Mouse (Mus musculus) midbrain, postnatal 0 days (tissue): ENCODE data around the gene Creb3l2. TPM values are rescaled to one million over a fixed set of nuclear protein-coding genes. Genes with fewer than 3 reads are reported as not detected.

Source experiments
- ATAC-seq: fragments of 200-750 bp; cut with Nextera tagmentation; 2 replicates; pipeline ENCODE4 v1.8.0; 2017; ENCODE audit warnings: moderate number of reproducible peaks, mild to moderate bottlenecking, moderate TSS enrichment, moderate library complexity; ENCODE audit not compliant: low FRiP score
- DNase-seq: peaks from one replicate; pipeline ENCODE4 v3.0.0-alpha.2; 2015; ENCODE audit warnings: low spot score
- H3K27ac ChIP-seq: fragments of 300-500 bp; sonication (generic); 2 replicates; pipeline ENCODE4 v1.5.1; 2014; ENCODE audit warnings: low read depth, mild to moderate bottlenecking, low read length, mixed read lengths
- H3K27me3 ChIP-seq: fragments of 300-500 bp; sonication (generic); 2 replicates; pipeline ENCODE4 v1.6.1; 2014; ENCODE audit warnings: low read length, control low read depth, mixed read lengths; ENCODE audit not compliant: insufficient read depth
- H3K36me3 ChIP-seq: fragments of 300-500 bp; sonication (generic); 2 replicates; pipeline ENCODE4 v1.6.1; 2014; ENCODE audit warnings: low read length, control low read depth, mixed read lengths; ENCODE audit not compliant: insufficient read depth
- H3K4me1 ChIP-seq: fragments of 300-500 bp; sonication (generic); 2 replicates; pipeline ENCODE4 v1.6.1; 2014; ENCODE audit warnings: mild to moderate bottlenecking, control low read depth, antibody characterized with exemption, low read length, mixed read lengths; ENCODE audit not compliant: insufficient read depth
- H3K4me2 ChIP-seq: fragments of 300-500 bp; sonication (generic); 2 replicates; pipeline ENCODE4 v1.6.1; 2014; ENCODE audit warnings: low read depth, mild to moderate bottlenecking, low read length, mixed read lengths; ENCODE audit not compliant: poor library complexity, severe bottlenecking
- H3K4me3 ChIP-seq: fragments of 300-500 bp; sonication (generic); 2 replicates; pipeline ENCODE4 v1.5.1; 2014; ENCODE audit warnings: low read depth, mild to moderate bottlenecking, low read length, moderate library complexity
- H3K9ac ChIP-seq: fragments of 300-500 bp; sonication (generic); replicated peaks from 2 replicates; pipeline ENCODE4 v1.6.1; 2014; ENCODE audit warnings: mild to moderate bottlenecking, low read length, moderate library complexity, mixed read lengths; ENCODE audit not compliant: poor library complexity, severe bottlenecking
- H3K9me3 ChIP-seq: fragments of 300-500 bp; sonication (generic); 2 replicates; pipeline ENCODE4 v1.6.1; 2016; ENCODE audit warnings: low read length, control low read depth
- CTCF ChIP-seq: IDR thresholded peaks from 2 replicates; pipeline ENCODE4 v1.5.1; 2016; ENCODE audit warnings: antibody characterized with exemption, mild to moderate bottlenecking
- WGBS: fragments of 180-500 bp; shearing (Covaris S2); extraction: QIAGEN DNeasy Blood & Tissue Kit; methylation state at CpG from one replicate; pipeline ENCODE4 v1.1.7; 2014; 5-methylcytosine and 5-hydroxymethylcytosine counted together
- polyA plus RNA-seq: library from polyadenylated mRNA; unstranded; fragments of >200 nt; fragmentation: Nextera tagmentation; extraction: Ambion mirVana; gene quantifications from 2 replicates; pipeline ENCODE4 v1.2.1, GENCODE M21; 2015
- total RNA-seq: library from RNA; depleted of rRNA; stranded (reverse); fragments of >200 nt; gene quantifications from 2 replicates; pipeline ENCODE4 v1.2.3, GENCODE M21; 2014

Gene Creb3l2
- total and polyA plus RNA-seq, 2 experiments from 2014 or later: 2.1 to 3.9 TPM

DNA sequence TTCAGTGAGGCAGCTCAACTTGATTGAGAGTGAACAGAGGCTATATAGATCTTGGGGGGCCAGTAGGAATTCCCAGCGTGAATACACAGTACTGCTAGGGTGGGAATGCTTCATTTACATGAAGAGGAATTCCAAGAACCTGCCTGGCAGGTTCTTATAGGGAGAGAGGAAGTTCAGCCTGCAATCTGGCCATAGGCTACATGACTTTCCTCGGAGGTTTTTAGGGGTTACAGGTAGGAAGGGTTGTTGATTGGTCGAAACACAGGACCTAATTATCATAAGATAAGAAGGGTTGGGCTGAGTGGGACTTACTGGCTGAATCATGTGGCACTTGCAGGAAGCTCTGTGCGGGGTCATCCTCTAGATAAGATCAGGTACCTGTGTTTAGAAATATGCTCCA lies 9.7 kb upstream of the Creb3l2 start:
- WGBS: 65% methylated on average over 4 of the region's 4 CpGs
- TF ChIP-seq CTCF: no peak

DNA sequence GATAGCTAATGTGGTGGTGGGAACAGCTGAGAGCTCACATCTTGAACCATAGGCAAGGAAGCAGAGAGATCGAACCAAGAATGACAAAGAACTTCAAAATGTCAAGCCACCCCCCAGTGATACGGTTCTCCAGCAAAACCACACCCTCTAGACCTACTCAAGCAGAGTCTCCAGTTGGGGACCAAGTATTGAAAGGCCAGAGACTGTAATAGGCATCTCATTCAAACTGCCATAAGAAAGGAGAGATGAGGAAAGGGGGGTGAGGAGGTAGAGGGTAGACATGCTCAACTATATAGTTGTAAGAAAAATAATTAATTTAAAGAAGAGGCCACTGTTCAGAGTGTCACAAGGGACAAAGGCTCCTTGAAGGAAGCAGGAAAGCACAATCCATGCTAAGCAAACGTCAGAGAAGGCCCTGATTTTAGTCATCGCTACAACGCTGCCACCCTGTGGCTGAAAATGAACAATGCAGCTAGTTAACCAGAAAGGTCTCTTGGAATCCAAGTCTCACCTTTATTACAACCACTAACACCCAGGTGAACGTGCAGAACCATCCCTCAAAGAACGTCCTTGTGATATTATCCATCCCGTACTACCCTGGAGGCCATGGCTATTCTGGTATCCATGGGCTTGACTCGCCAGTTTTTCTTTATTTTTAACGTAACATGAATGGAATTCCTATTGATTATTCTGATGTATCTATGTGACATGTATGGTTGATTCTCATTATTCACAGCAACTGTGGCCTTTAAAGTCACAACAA lies 5.9 kb upstream of the Creb3l2 start:
- ATAC-seq (peak; percentile 79), DNase-seq (peak; percentile 83)
- no peak overlapping the region for H3K4me3 ChIP-seq
- no peaks in the 10 kb centered on the region for H3K9me3 ChIP-seq
- 28% methylated on average over 10 of the region's 10 CpGs for WGBS
- H3K27ac ChIP-seq: no peak overlapping the region
- no peak overlapping the region for H3K4me2 ChIP-seq
- no peaks in the 10 kb centered on the region for H3K27me3 ChIP-seq
- H3K9ac ChIP-seq: no peak overlapping the region
- no peaks in the 10 kb centered on the region for H3K36me3 ChIP-seq
- peak; percentile 96 for TF ChIP-seq CTCF
- H3K4me1 ChIP-seq: no peaks in the 10 kb centered on the region

More for the DNA sequence above, 9.7 kb upstream of the Creb3l2 start:
- Histone ChIP-seq H3K9ac (no peak overlapping the region), H3K27me3 (no peaks in the 10 kb centered on the region), H3K36me3 (no peaks in the 10 kb centered on the region), H3K9me3 (no peaks in the 10 kb centered on the region), H3K27ac (no peak overlapping the region), H3K4me2 (no peak overlapping the region), H3K4me3 (no peak overlapping the region), H3K4me1 (no peaks in the 10 kb centered on the region)
- DNase-seq: no peak
- ATAC-seq: no peak

DNA sequence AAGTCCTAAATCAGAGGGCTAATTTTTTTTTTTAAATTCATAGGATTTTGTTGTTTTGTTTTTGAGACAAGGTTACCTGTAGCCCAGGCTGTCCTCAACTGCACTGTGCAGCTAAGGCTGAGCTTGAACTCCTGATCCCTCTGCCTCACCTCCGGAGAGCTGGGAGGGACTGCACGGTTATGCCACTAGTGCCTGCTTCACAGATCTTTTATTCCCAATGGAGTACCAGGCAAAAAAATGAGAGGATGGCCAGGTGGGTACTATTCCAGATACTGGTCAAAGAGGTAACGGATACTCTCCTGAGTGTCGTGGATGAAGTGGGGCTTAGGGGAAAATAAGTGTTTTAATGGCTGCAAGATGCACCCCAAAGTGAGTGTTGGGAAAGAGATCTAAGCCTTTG lies 835 bp upstream of the Creb3l2 start:
- Histone ChIP-seq H3K4me2 (peak overlapping the region; percentile 45), H3K36me3 (no peaks in the 10 kb centered on the region), H3K27me3 (no peaks in the 10 kb centered on the region), H3K9ac (0 out of 2 replicates have a peak overlapping the region, but pooled peaks have one; percentile 13), H3K4me3 (peak overlapping the region; percentile 53), H3K4me1 (no peaks in the 10 kb centered on the region), H3K27ac (no peak overlapping the region), H3K9me3 (no peaks in the 10 kb centered on the region)
- WGBS: 50% methylated on average over 4 of the region's 4 CpGs
- no peak for ATAC-seq
- TF ChIP-seq CTCF: no peak
- no peak for DNase-seq

DNA sequence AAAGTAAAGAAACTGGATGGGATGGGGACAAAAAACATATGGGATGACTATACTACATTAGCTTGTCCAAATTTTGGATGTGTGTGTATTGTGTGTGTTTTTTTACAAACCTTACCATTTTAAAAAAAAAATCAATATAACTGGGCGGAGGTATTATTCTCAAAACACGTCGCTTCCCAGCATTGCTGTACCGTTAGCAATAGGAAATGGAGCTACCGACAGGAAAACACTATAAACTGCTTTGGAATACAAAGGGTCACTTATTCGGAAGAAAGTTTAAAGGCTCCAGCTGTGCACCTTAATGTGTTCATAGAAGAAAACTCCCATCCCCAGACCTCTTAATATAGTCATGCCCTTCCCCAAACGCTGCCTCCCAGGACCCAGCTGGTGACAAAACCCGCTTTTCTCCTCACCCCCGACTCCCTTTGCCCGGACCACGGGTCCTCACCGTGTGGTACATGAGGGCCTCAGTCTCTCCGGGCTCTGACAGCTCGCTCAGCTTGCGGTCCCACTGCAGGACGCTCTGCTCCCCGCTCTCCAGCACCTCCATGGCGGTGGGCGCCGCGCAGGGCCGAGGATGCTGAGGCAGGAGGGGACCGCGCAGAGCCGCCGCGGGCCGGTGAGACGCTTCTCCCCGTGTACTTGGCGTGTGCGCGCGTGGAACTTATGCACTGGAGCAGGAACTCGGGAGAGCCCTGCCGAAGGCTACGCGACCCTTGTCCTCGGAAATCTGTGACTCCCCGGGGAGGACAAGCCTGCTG lies 515 bp downstream of the Creb3l2 start:
- no peaks in the 10 kb centered on the region for H3K27me3 ChIP-seq
- H3K9ac ChIP-seq: peak overlapping the region; percentile 61
- H3K4me3 ChIP-seq: peak overlapping the region; percentile 53
- no peaks in the 10 kb centered on the region for H3K36me3 ChIP-seq
- TF ChIP-seq CTCF: no peak
- under 1% methylated on average over 40 of the region's 40 CpGs for WGBS
- ATAC-seq: peak; percentile 51
- H3K9me3 ChIP-seq: no peaks in the 10 kb centered on the region
- peak overlapping the region; percentile 59; the same call in 1 of the 2 replicates for H3K27ac ChIP-seq
- no peak for DNase-seq
- H3K4me2 ChIP-seq: peak overlapping the region; percentile 95
- H3K4me1 ChIP-seq: no peaks in the 10 kb centered on the region

DNA sequence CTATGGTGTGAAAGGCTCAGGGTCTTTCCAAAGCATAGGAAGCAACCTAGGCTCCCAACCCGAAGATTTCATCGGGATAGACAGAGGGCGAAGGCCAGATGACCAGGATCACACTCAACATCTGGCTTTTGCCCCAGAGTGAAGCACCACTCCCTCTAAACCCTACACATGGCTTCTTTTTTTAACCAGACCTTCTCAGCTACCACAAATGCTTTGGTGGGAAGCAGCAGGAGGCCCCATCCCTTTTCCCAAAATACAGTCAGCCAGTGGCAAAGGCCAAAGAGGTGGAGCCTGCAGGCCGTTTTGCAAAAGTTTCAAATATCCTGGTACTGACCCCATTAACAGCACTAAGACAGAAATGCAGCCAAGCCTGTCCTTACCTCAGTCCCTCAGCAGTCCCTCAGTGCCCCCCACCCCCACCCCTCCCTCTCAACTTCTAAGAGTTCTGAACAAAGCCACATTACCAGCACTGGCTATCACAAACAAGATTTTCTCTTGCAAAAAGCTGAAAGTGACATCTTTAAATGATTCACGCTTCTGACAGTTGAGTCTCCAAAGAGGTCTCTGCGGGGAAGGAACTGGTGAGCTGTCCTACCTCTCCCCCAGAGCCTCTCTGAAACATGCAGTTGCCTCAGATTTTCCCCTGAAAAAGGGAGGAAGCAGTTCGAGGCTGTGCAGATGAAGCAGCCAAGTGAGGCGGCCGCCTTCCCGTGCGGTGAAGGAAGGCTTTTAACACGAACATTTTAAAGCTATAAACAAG lies 1.3 kb downstream of the Creb3l2 start:
- Histone ChIP-seq H3K4me2 (peak overlapping the region; percentile 95), H3K27ac (no peak overlapping the region; the same call in 1 of the 2 replicates), H3K36me3 (no peaks in the 10 kb centered on the region), H3K9ac (no peak overlapping the region; the same call in 1 of the 2 replicates), H3K9me3 (no peaks in the 10 kb centered on the region), H3K4me3 (peak overlapping the region; percentile 53), H3K4me1 (no peaks in the 10 kb centered on the region), H3K27me3 (no peaks in the 10 kb centered on the region)
- WGBS: 14% methylated on average over 12 of the region's 12 CpGs
- no peak for TF ChIP-seq CTCF
- ATAC-seq: no peak
- no peak for DNase-seq
